Mouse (Mus musculus) heart, postnatal 25 days (tissue): ENCODE results near the gene Gm21170. TPM values are rescaled to one million over a fixed set of nuclear protein-coding genes. Genes with fewer than 3 reads are reported as not detected.
"Not testable (repeated sequence)": the region's sequence is repeated elsewhere in the genome, so short reads cannot be mapped to it uniquely, and the experiment has no call there.

Source experiments
- DNase-seq: peaks from one replicate; pipeline ENCODE4 v3.0.0; 2022; ENCODE audit warnings: low spot score
- intact Hi-C: fragments of 180-260 bp; cut with DNase I; formaldehyde crosslinking; loops from one replicate; pipeline ENCODE4 v1.15.1; 2025
- total RNA-seq, 2 experiments: library from RNA; stranded (reverse); gene quantifications; 2 replicates each; pipeline ENCODE4 v1.2.3; 2021

The Gm21170 gene
- total RNA-seq: not detected

GRCm38 (mm10) chrY:47690998-47691397 lies at the start of gene Gm21170:
Gm21170 (minus strand) TSS chrY:47691098.
- intact Hi-C loops: not testable (repeated sequence)

More at GRCm38 (mm10) chrY:47690998-47691397, at the start of gene Gm21170:
- not testable (repeated sequence) for DNase-seq

Other genes starting within 250 kb of the Gm21170 start
- not detected for gene Gm21256, start 240.1 kb downstream of the Gm21170 start, total RNA-seq